ENCODE assay signal across 23 mouse cellular contexts in genomic region chr11:11937340-11938030, GRCm38 (mm10). TPM values are rescaled to one million over a fixed set of nuclear protein-coding genes. Genes with fewer than 3 reads are reported as not detected.
DNase-seq lines count a peak whose midpoint lies in the region; ATAC-seq and TF ChIP-seq lines count a peak whose summit lies in the region.
"Had no signal": no experiment of that assay in that cellular context is flagged by ENCODE, and none has a peak within 500 bp of the region (broad histone marks: within the 10 kb centered on the region; RNA-seq: fewer than 3 reads in every experiment).

No protein-coding gene starts in this region.

- TF ChIP-seq POLR2A in lung, adult 2 months (IDR thresholded peaks at IDR 0.05; ENCODE audit: borderline replicate concordance, extremely low read depth, low read depth, low read length) = no peak

- 83% methylated on average over 10 of the region's 10 CpGs for WGBS in heart, embryonic 10.5 days
- whole genome bisulfite sequencing in liver, embryonic 11.5 days = 83% methylated on average over 10 of the region's 10 CpGs
- WGBS in liver, postnatal 0 days (ENCODE audit: insufficient replicate concordance) = 75% methylated on average over 10 of the region's 10 CpGs
- whole genome bisulfite sequencing in embryonic facial prominence, embryonic 15.5 days = 73% methylated on average over 10 of the region's 10 CpGs
- 84% methylated on average over 10 of the region's 10 CpGs for WGBS in lung, adult 2 months

- H3K4me1 ChIP-seq in heart, embryonic 10.5 days = peaks cover 13% of the 10 kb centered on the region
- peaks cover 9% of the 10 kb centered on the region for H3K4me1 ChIP-seq in liver, embryonic 11.5 days (replicated peaks; ENCODE audit: control insufficient read depth, insufficient read depth, low read length)
- H3K4me1 ChIP-seq in liver, postnatal 0 days (ENCODE audit: insufficient read depth) = peaks cover 2% of the 10 kb centered on the region; the same call in 1 of the 2 replicates
- H3K4me1 ChIP-seq in embryonic facial prominence, embryonic 15.5 days = 0 out of 2 replicates have a peak, but pooled peaks cover 1% of the 10 kb centered on the region
- H3K4me1 ChIP-seq in lung, adult 2 months (ENCODE audit: control insufficient read depth, insufficient read depth, low read length) = no peaks in the 10 kb centered on the region
- H3K4me1 ChIP-seq: midbrain, embryonic 13.5 days had no signal

- H3K27ac ChIP-seq in heart, embryonic 10.5 days = peak overlapping the region; percentile 65; the same call in 1 of the 2 replicates
- no peak overlapping the region for H3K27ac ChIP-seq in liver, embryonic 11.5 days (ENCODE audit: low read depth, low read length)
- no peak overlapping the region for H3K27ac ChIP-seq in liver, postnatal 0 days (ENCODE audit: low read depth)
- 0 out of 2 replicates have a peak overlapping the region, but pooled peaks have one; percentile 7 for H3K27ac ChIP-seq in embryonic facial prominence, embryonic 15.5 days (replicated peaks)
- H3K27ac ChIP-seq: intestine, embryonic 15.5 days; macrophage; midbrain, embryonic 13.5 days had no signal

- TF ChIP-seq EP300 in liver, postnatal 0 days (IDR thresholded peaks at IDR 0.05; ENCODE audit: low read depth) = no peak

- TF ChIP-seq CTCF in liver, postnatal 0 days (IDR thresholded peaks at IDR 0.05; ENCODE audit: low read depth) = no peak
- TF ChIP-seq CTCF in lung, adult 2 months (IDR thresholded peaks at IDR 0.05; ENCODE audit: insufficient read depth, low read length) = no peak

- no peak overlapping the region for H3K4me3 ChIP-seq in heart, embryonic 10.5 days
- no peak overlapping the region for H3K4me3 ChIP-seq in liver, embryonic 11.5 days (ENCODE audit: low read depth, low read length)
- H3K4me3 ChIP-seq in liver, postnatal 0 days (ENCODE audit: low read depth, low read length) = no peak overlapping the region
- H3K4me3 ChIP-seq in embryonic facial prominence, embryonic 15.5 days (replicated peaks) = no peak overlapping the region
- no peak overlapping the region for H3K4me3 ChIP-seq in lung, adult 2 months (replicated peaks; ENCODE audit: extremely low read depth, low read depth, low read length)
- H3K4me3 ChIP-seq: erythroblast, embryonic 14.5 days; intestine, embryonic 15.5 days; midbrain, embryonic 13.5 days; myocyte had no signal

- no peaks in the 10 kb centered on the region for H3K9me3 ChIP-seq in heart, embryonic 10.5 days
- H3K9me3 ChIP-seq in liver, embryonic 11.5 days (ENCODE audit: control insufficient read depth, low read length) = no peaks in the 10 kb centered on the region
- no peaks in the 10 kb centered on the region for H3K9me3 ChIP-seq in liver, postnatal 0 days (ENCODE audit: low read length)
- H3K9me3 ChIP-seq in embryonic facial prominence, embryonic 15.5 days (replicated peaks) = no peaks in the 10 kb centered on the region
- H3K9me3 ChIP-seq: intestine, embryonic 15.5 days; midbrain, embryonic 13.5 days had no signal

- no peaks in the 10 kb centered on the region for H3K27me3 ChIP-seq in heart, embryonic 10.5 days (ENCODE audit: insufficient read depth, poor library complexity, severe bottlenecking)
- no peaks in the 10 kb centered on the region for H3K27me3 ChIP-seq in liver, embryonic 11.5 days (replicated peaks; ENCODE audit: control insufficient read depth, insufficient read depth, low read length)
- H3K27me3 ChIP-seq in liver, postnatal 0 days (ENCODE audit: insufficient read depth, low read length) = no peaks in the 10 kb centered on the region
- no peaks in the 10 kb centered on the region for H3K27me3 ChIP-seq in embryonic facial prominence, embryonic 15.5 days
- H3K27me3 ChIP-seq: intestine, embryonic 15.5 days; midbrain, embryonic 13.5 days had no signal

- peak; percentile 58 for DNase-seq in heart, embryonic 10.5 days (ENCODE audit: low spot score)
- DNase-seq in heart, adult 9 months (ENCODE audit: low spot score in 2 of 2) = no peak
- no peak for DNase-seq in liver, embryonic 11.5 days (ENCODE audit: low spot score)
- no peak for DNase-seq in liver, postnatal 0 days
- DNase-seq in mesoderm, embryonic 11.5 days (ENCODE audit: low read depth, low spot score) = peak; percentile 64
- DNase-seq in adrenal gland, postnatal 4 days (ENCODE audit: low spot score in 2 of 2) = no peak
- DNase-seq in lung, adult 2 months = no peak
- DNase-seq: adrenal gland, postnatal 10 days; cerebellum, adult 8-10 months; gastrocnemius, postnatal 10 days; kidney, postnatal 14 days; layer of hippocampus, adult 9-11 months; lung, adult 18-20 months; right cerebral cortex, adult 18-20 months; spleen, adult 18-20 months; thymus, postnatal 14 days had no signal

- no peak overlapping the region for H3K4me2 ChIP-seq in liver, embryonic 11.5 days
- no peak overlapping the region for H3K4me2 ChIP-seq in liver, postnatal 0 days (ENCODE audit: low read depth, low read length)
- no peak overlapping the region for H3K4me2 ChIP-seq in embryonic facial prominence, embryonic 15.5 days (replicated peaks)
- H3K4me2 ChIP-seq: intestine, embryonic 15.5 days; midbrain, embryonic 13.5 days had no signal

- peaks cover 91% of the 10 kb centered on the region for H3K36me3 ChIP-seq in heart, embryonic 10.5 days
- H3K36me3 ChIP-seq in liver, embryonic 11.5 days (ENCODE audit: control insufficient read depth, insufficient read depth, low read length) = peaks cover 35% of the 10 kb centered on the region
- peaks cover 16% of the 10 kb centered on the region for H3K36me3 ChIP-seq in liver, postnatal 0 days (replicated peaks; ENCODE audit: insufficient read depth, low read length)
- peaks cover 60% of the 10 kb centered on the region for H3K36me3 ChIP-seq in embryonic facial prominence, embryonic 15.5 days

- 0 out of 2 replicates have a peak, but pooled peaks have one; percentile 8 for ATAC-seq in liver, embryonic 11.5 days (replicated peaks; ENCODE audit: low FRiP score)
- no peak for ATAC-seq in liver, postnatal 0 days
- 0 out of 2 replicates have a peak, but pooled peaks have one; percentile 26 for ATAC-seq in embryonic facial prominence, embryonic 15.5 days (ENCODE audit: insufficient number of reproducible peaks, low FRiP score, low TSS enrichment, low read depth)
- ATAC-seq: forebrain, embryonic 16.5 days; intestine, embryonic 15.5 days; midbrain, embryonic 13.5 days had no signal

- H3K9ac ChIP-seq in liver, embryonic 11.5 days (ENCODE audit: low read depth, low read length) = no peak overlapping the region
- H3K9ac ChIP-seq in liver, postnatal 0 days (replicated peaks) = no peak overlapping the region
- no peak overlapping the region for H3K9ac ChIP-seq in embryonic facial prominence, embryonic 15.5 days
- H3K9ac ChIP-seq: intestine, embryonic 15.5 days; midbrain, embryonic 13.5 days had no signal

RNA-seq across cellular contexts. Expression of gene Ddc, which starts 39.5 kb away (rescaled TPM):
- 34.5 and 42.8 TPM in 2 replicates for polyA plus RNA-seq in heart, embryonic 10.5 days (2016; fragmentation: Nextera tagmentation; extraction: Ambion mirVana)
- 15.9 and 17.2 TPM in 2 replicates for polyA plus RNA-seq in liver, embryonic 11.5 days (2014; fragmentation: Nextera tagmentation; extraction: Ambion mirVana)
- 17.5 and 19.5 TPM in 2 replicates for polyA plus RNA-seq in liver, postnatal 0 days (2015; fragmentation: Nextera tagmentation; extraction: Ambion mirVana)
- polyA plus RNA-seq in embryonic facial prominence, embryonic 15.5 days (2015; fragmentation: Nextera tagmentation; extraction: Ambion mirVana) = 20.7 and 24.2 TPM in 2 replicates
- total RNA-seq in adrenal gland, postnatal 4 days (2021) = 100 to 1,000 TPM; 112 to 114 TPM
- 1.5 and 3.6 TPM in 2 replicates for polyA plus RNA-seq in lung, adult 2 months (2012; rRNA removed)
- polyA plus RNA-seq: macrophage had no signal

Comparison
In these comparisons a context has a peak if more than half of its experiments do, and no peak if none do; other contexts are left out.
1. DNase-seq: peak in heart, embryonic 10.5 days (single experiment) and mesoderm, embryonic 11.5 days (single experiment); none in heart, adult 9 months (0 of 2), liver, embryonic 11.5 days (single experiment), liver, postnatal 0 days (single experiment), adrenal gland, postnatal 4 days (0 of 2) and lung, adult 2 months (single experiment).
2. H3K27ac ChIP-seq: peak in heart, embryonic 10.5 days (single experiment) and embryonic facial prominence, embryonic 15.5 days (single experiment); none in liver, embryonic 11.5 days (single experiment) and liver, postnatal 0 days (single experiment).